Mouse (Mus musculus) MEL (cell line): ENCODE results near the gene Cgref1. TPM values are rescaled to one million over a fixed set of nuclear protein-coding genes. Genes with fewer than 3 reads are reported as not detected.

ENCODE experiments used
- DNase-seq: peaks from one replicate; pipeline ENCODE4 v3.0.0; 2011; ENCODE audit warnings: low read depth, low spot score
- H3K27ac ChIP-seq: 2 replicates; pipeline ENCODE4 v1.5.1; 2012; ENCODE audit warnings: low read depth, mild to moderate bottlenecking, control low read depth, low read length, moderate library complexity; ENCODE audit not compliant: control insufficient read depth
- H3K27me3 ChIP-seq, 2 experiments: fragments of 150-350 bp in 1 of 2; sonication (generic) in 1 of 2; 2 replicates each; pipeline ENCODE4 v1.6.1; 2012; ENCODE audit warnings: low read length in 2 of 2, mild to moderate bottlenecking in 2 of 2, improper control_type of control experiment in 1 of 2, moderate library complexity in 1 of 2; ENCODE audit not compliant: insufficient read depth in 2 of 2, control insufficient read depth in 1 of 2
- H3K36me3 ChIP-seq, 2 experiments: 2 replicates each; pipeline ENCODE4 v1.6.1; 2012 to 2014; ENCODE audit warnings: low read length in 2 of 2, improper control_type of control experiment in 1 of 2, inconsistent platforms in 1 of 2, mild to moderate bottlenecking in 1 of 2; ENCODE audit not compliant: insufficient read depth in 2 of 2, control insufficient read depth in 1 of 2
- H3K4me1 ChIP-seq, 2 experiments: fragments of 150-350 bp in 1 of 2; sonication (generic) in 1 of 2; 2 replicates each; pipeline ENCODE4 v1.6.1; 2012; ENCODE audit warnings: low read length in 2 of 2, improper control_type of control experiment in 1 of 2, mild to moderate bottlenecking in 1 of 2; ENCODE audit not compliant: insufficient read depth in 2 of 2, control insufficient read depth in 1 of 2
- H3K4me3 ChIP-seq, 2 experiments: fragments of 150-350 bp in 1 of 2; sonication (generic) in 1 of 2; 2 replicates each; pipeline ENCODE4 v1.5.1; 2012; ENCODE audit warnings: low read depth in 2 of 2, low read length in 2 of 2, mild to moderate bottlenecking in 2 of 2, moderate library complexity in 2 of 2, control low read depth in 1 of 2, improper control_type of control experiment in 1 of 2; ENCODE audit not compliant: control insufficient read depth in 1 of 2, insufficient read depth in 1 of 2
- H3K79me2 ChIP-seq: 2 replicates; pipeline ENCODE4 v1.6.1; 2012; ENCODE audit warnings: mild to moderate bottlenecking, low read length, moderate library complexity; ENCODE audit not compliant: control insufficient read depth, poor library complexity, insufficient read depth
- H3K9ac ChIP-seq: 2 replicates; pipeline ENCODE4 v1.6.1; 2012; ENCODE audit warnings: low read depth, mild to moderate bottlenecking, control low read depth, low read length, moderate library complexity; ENCODE audit not compliant: control insufficient read depth, poor library complexity, severe bottlenecking
- H3K9me3 ChIP-seq: fragments of 150-350 bp; sonication (generic); replicated peaks from 2 replicates; pipeline ENCODE4 v1.6.1; 2012; ENCODE audit warnings: mild to moderate bottlenecking, low read length, improper control_type of control experiment, moderate library complexity; ENCODE audit not compliant: insufficient read depth
- BHLHE40 ChIP-seq: IDR thresholded peaks from 2 replicates; pipeline ENCODE4 v1.6.1; 2012; ENCODE audit warnings: low read depth, mild to moderate bottlenecking, inconsistent platforms, low read length, improper control_type of control experiment, borderline replicate concordance
- CHD2 ChIP-seq: IDR thresholded peaks from 2 replicates; pipeline ENCODE4 v1.6.1; 2011; ENCODE audit warnings: low read length, improper control_type of control experiment
- ETS1 ChIP-seq: IDR thresholded peaks from 2 replicates; pipeline ENCODE4 v1.6.1; 2012; ENCODE audit warnings: low read depth, mild to moderate bottlenecking, inconsistent platforms, low read length, improper control_type of control experiment, moderate library complexity
- GABPA ChIP-seq: IDR thresholded peaks from 2 replicates; pipeline ENCODE4 v1.6.1; 2012; ENCODE audit warnings: low read depth, mild to moderate bottlenecking, inconsistent platforms, low read length, improper control_type of control experiment, moderate library complexity
- KAT2A ChIP-seq: conservative IDR thresholded peaks from 2 replicates; pipeline ENCODE4 v1.6.1; 2012; ENCODE audit warnings: low read depth, low read length, improper control_type of control experiment, inconsistent platforms
- MAFK ChIP-seq: IDR thresholded peaks from 2 replicates; pipeline ENCODE4 v1.6.1; 2011; ENCODE audit warnings: low read depth, mild to moderate bottlenecking, low read length, improper control_type of control experiment, borderline replicate concordance
- MAZ ChIP-seq: IDR thresholded peaks from 2 replicates; pipeline ENCODE4 v1.6.1; 2012; ENCODE audit warnings: low read depth, mild to moderate bottlenecking, inconsistent platforms, low read length, improper control_type of control experiment
- MEF2A ChIP-seq: IDR thresholded peaks from 2 replicates; pipeline ENCODE4 v1.6.1; 2014; ENCODE audit warnings: low read depth, mild to moderate bottlenecking, inconsistent platforms, low read length, improper control_type of control experiment; ENCODE audit not compliant: poor library complexity, insufficient replicate concordance, severe bottlenecking; ENCODE audit errors: extremely low read depth
- MXI1 ChIP-seq: IDR thresholded peaks from 2 replicates; pipeline ENCODE4 v1.6.1; 2011; ENCODE audit warnings: mild to moderate bottlenecking, low read depth, low read length, improper control_type of control experiment
- MYB ChIP-seq: IDR thresholded peaks from 2 replicates; pipeline ENCODE4 v1.6.1; 2011; ENCODE audit warnings: mild to moderate bottlenecking, low read depth, low read length, improper control_type of control experiment
- MYC ChIP-seq: IDR thresholded peaks from 2 replicates; pipeline ENCODE4 v1.6.1; 2011; ENCODE audit warnings: low read depth, mild to moderate bottlenecking, low read length, improper control_type of control experiment, moderate library complexity
- NELFE ChIP-seq: IDR thresholded peaks from 2 replicates; pipeline ENCODE4 v1.6.1; 2011; ENCODE audit warnings: low read depth, low read length, improper control_type of control experiment
- POLR2A ChIP-seq, 2 experiments: IDR thresholded peaks; 2 replicates each; pipeline ENCODE4 v1.6.1; 2011 to 2012; ENCODE audit warnings: low read length in 2 of 2, mild to moderate bottlenecking in 2 of 2, control low read depth in 1 of 2, improper control_type of control experiment in 1 of 2, low read depth in 1 of 2, moderate library complexity in 1 of 2; ENCODE audit not compliant: control insufficient read depth in 1 of 2, insufficient read depth in 1 of 2, poor library complexity in 1 of 2
- POLR2AphosphoS2 ChIP-seq: IDR thresholded peaks from 2 replicates; pipeline ENCODE4 v1.6.1; 2011; ENCODE audit warnings: low read length, improper control_type of control experiment
- SMC3 ChIP-seq: IDR thresholded peaks from 2 replicates; pipeline ENCODE4 v1.6.1; 2011; ENCODE audit warnings: low read depth, low read length, improper control_type of control experiment
- TBP ChIP-seq: IDR thresholded peaks from 2 replicates; pipeline ENCODE4 v1.8.0; 2011; ENCODE audit warnings: low read depth, low read length, improper control_type of control experiment
- TCF12 ChIP-seq: IDR thresholded peaks from 2 replicates; pipeline ENCODE4 v1.6.1; 2014; ENCODE audit warnings: low read depth, mild to moderate bottlenecking, inconsistent platforms, low read length, improper control_type of control experiment, moderate library complexity
- ZKSCAN1 ChIP-seq: IDR thresholded peaks from 2 replicates; pipeline ENCODE4 v1.6.1; 2012; ENCODE audit warnings: low read depth, mild to moderate bottlenecking, inconsistent platforms, low read length, improper control_type of control experiment, moderate library complexity
- ZMIZ1 ChIP-seq: IDR thresholded peaks from 2 replicates; pipeline ENCODE4 v1.6.1; 2012; ENCODE audit warnings: low read depth, mild to moderate bottlenecking, inconsistent platforms, low read length, improper control_type of control experiment, moderate library complexity
- polyA plus RNA-seq, 2 experiments: library from polyadenylated mRNA; stranded (reverse) in 1 of 2; unstranded in 1 of 2; fragments of >175 nt in 1 of 2; fragments of >200 nt in 1 of 2; gene quantifications; 2 replicates each; pipeline versions ENCODE4 v1.2.1 to v1.2.4; 2012; ENCODE audit warnings: low replicate concordance in 2 of 2, low read depth in 1 of 2; ENCODE audit not compliant: insufficient read length in 2 of 2, insufficient read depth in 1 of 2, missing spikeins in 1 of 2
- total RNA-seq: library from RNA; depleted of rRNA; stranded (reverse); fragments of 300-350 nt; gene quantifications from 2 replicates; pipeline ENCODE4 v1.2.3, GENCODE M21; 2012

The Cgref1 gene
- total and polyA plus RNA-seq, 3 experiments, result 1.4 TPM; not detected in 2

DNA sequence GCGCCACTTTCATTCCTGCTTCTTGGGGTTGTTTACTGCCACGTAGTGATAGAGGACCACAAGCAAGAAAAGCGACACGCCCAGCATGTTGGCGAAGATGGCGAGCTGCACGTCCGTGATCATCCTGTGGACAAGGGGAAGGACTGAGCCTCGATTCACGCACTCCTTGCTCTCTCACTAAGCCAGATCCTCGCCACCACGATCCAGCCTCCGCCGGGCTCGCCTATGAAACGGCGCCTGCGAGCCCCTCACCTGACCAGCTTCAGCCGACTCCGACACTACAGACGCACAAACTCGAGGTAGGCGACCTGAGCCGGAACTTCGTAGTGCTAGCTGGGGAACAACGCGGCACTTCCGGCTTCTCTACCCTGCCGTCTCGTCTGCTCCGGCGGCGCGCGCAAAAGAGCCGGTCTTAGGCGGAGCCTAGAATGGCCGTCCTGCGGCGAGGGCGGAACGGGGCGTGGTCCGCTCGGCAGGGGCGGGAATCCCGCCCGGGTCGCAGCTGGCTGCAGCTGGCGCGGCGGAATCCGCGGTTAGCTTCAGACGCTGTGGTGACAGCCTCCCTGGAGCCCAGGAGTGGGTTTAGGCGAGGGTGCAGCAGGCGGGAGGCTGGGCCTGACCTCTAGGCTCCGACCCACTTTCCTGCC is 37.9 kb downstream of the Cgref1 start, which contains the start of gene Ost4 (continued):
- TF ChIP-seq MEF2A, result no peak
- TF ChIP-seq TBP, result peak; percentile 88
- peak; percentile 30; the same call in 1 of the 2 replicates for TF ChIP-seq MAZ
- no peak for TF ChIP-seq MAFK
- TF ChIP-seq ETS1, result peak; percentile 75
- TF ChIP-seq ZKSCAN1, result no peak
- TF ChIP-seq POLR2A (IDR thresholded peaks at IDR 0.05; ENCODE audit: control insufficient read depth in 1 of 2, insufficient read depth in 1 of 2, low read depth in 1 of 2, low read length in 2 of 2, poor library complexity in 1 of 2), result peak; percentile 98
- TF ChIP-seq CHD2, result no peak
- no peak for TF ChIP-seq MYB
- peak; percentile 2; the same call in 1 of the 2 replicates for TF ChIP-seq SMC3
- peak; percentile 49 for TF ChIP-seq TCF12
- TF ChIP-seq KAT2A, result no peak; the same call in 1 of the 2 replicates
- TF ChIP-seq BHLHE40, result no peak
- TF ChIP-seq GABPA, result peak; percentile 28; the same call in 1 of the 2 replicates
- TF ChIP-seq MYC, result peak; percentile 79; the same call in 1 of the 2 replicates
- TF ChIP-seq NELFE, result peak; percentile 99
- TF ChIP-seq MXI1, result peak; percentile 92
- peak; percentile 99 for TF ChIP-seq POLR2AphosphoS2

DNA sequence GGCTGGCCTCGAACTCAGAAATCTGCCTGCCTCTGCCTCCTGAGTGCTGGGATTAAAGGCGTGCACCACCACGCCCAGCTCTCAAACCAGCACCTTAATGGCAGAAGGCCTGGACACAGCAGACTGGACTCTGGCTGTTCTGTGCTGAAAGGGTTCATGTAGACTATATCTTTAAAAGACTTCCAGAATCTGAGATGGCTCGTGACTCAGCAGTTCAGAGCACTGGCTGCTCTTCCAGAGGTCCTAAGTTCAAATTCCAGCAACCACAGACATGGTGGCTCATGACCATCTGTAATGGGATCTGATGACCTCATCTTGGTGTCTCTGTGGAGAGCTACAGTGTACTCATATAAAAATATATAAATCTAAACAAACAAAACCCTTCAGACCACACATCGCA is 43.5 kb downstream of the Cgref1 start:
- Histone ChIP-seq H3K36me3 (peaks cover 11 to 13% of the 10 kb centered on the region in 2 experiments), H3K4me1 (peaks cover 0 to 7% of the 10 kb centered on the region in 2 experiments; a peak in 3 of 4 replicates), H3K9ac (no peak overlapping the region), H3K27ac (no peak overlapping the region), H3K27me3 (no peaks in the 10 kb centered on the region), H3K4me3 (no peak overlapping the region), H3K79me2 (peaks cover 12% of the 10 kb centered on the region), H3K9me3 (no peaks in the 10 kb centered on the region)
- DNase-seq, result no peak
- TF ChIP-seq MXI1 (no peak), ZMIZ1 (peak; percentile 57; the same call in 1 of the 2 replicates)
